Comparison of ENCODE assay signal across 8 mouse cellular contexts in genomic region chr19:59418024-59418423, GRCm38 (mm10). TPM values are rescaled to one million over a fixed set of nuclear protein-coding genes. Genes with fewer than 3 reads are reported as not detected.
DNase-seq lines count a peak whose midpoint lies in the region; ATAC-seq and TF ChIP-seq lines count a peak whose summit lies in the region.

No protein-coding gene starts in this region.

- DNase-seq in adrenal gland, adult (ENCODE audit: inconsistent age in 2 of 2, low spot score in 1 of 2) = peak; percentile 81 to 95
- peak; percentile 92 for DNase-seq in gastrocnemius, adult 18-20 months (ENCODE audit: low spot score)
- peak; percentile 91 to 95 for DNase-seq in left cerebral cortex, adult 2 months (ENCODE audit: extremely low spot score in 1 of 2, low spot score in 2 of 2)
- DNase-seq in mesoderm, embryonic 11.5 days (ENCODE audit: low read depth, low spot score) = peak; percentile 89
- DNase-seq in right cerebral cortex, postnatal 25 days = peak; percentile 88
- peak; percentile 80 for DNase-seq in yolk sac, embryonic 10.5 days (ENCODE audit: low spot score)

- H3K27me3 ChIP-seq in hindbrain, embryonic 16.5 days (replicated peaks; ENCODE audit: control insufficient read depth, insufficient read depth, low read length) = no peaks in the 10 kb centered on the region; the same call in none of the 2 replicates

- TF ChIP-seq CTCF in left cerebral cortex, adult 2 months (IDR thresholded peaks at IDR 0.05) = peak; percentile 88

- peak overlapping the region; percentile 24 for H3K4me3 ChIP-seq in hindbrain, embryonic 16.5 days (ENCODE audit: low read length)
- peak overlapping the region; percentile 27 for H3K4me3 ChIP-seq in left cerebral cortex, adult 2 months

- H3K4me1 ChIP-seq in hindbrain, embryonic 16.5 days (ENCODE audit: control insufficient read depth, insufficient read depth, low read depth, low read length) = peaks cover 2% of the 10 kb centered on the region; the same call in 1 of the 2 replicates

- H3K36me3 ChIP-seq in hindbrain, embryonic 16.5 days (ENCODE audit: control insufficient read depth, insufficient read depth, low read length) = no peaks in the 10 kb centered on the region

- intact Hi-C loops in left cerebral cortex, adult 2 months (cut with DNase I) = loop anchor here (1.0 to 10.0 kb wide), 4 partner anchors 726 to 999 kb away; no protein-coding TSS in a partner anchor

- H3K9ac ChIP-seq in hindbrain, embryonic 16.5 days (ENCODE audit: low read depth, low read length) = no peak overlapping the region

- H3K27ac ChIP-seq in hindbrain, embryonic 16.5 days (ENCODE audit: low read depth, low read length) = no peak overlapping the region
- H3K27ac ChIP-seq in left cerebral cortex, adult 2 months = no peak overlapping the region

- H3K4me2 ChIP-seq in hindbrain, embryonic 16.5 days (ENCODE audit: low read length) = peak overlapping the region; percentile 52

- WGBS in hindbrain, embryonic 16.5 days = 1% methylated on average over 15 of the region's 15 CpGs

- H3K9me3 ChIP-seq in hindbrain, embryonic 16.5 days (ENCODE audit: control insufficient read depth, low read length) = no peaks in the 10 kb centered on the region

- ATAC-seq in common myeloid progenitor, adult 5-6 weeks (replicated peaks; ENCODE audit: low read depth, poor library complexity, severe bottlenecking) = peak; percentile 98
- ATAC-seq in hindbrain, embryonic 16.5 days = peak; percentile 79

RNA-seq across cellular contexts. Expression of gene Emx2, which starts 40.1 kb away (rescaled TPM):
- not detected in 2 replicates for total RNA-seq in common myeloid progenitor, adult 5-6 weeks (2017)
- total RNA-seq in gastrocnemius, adult 18-20 months (2021) = 1 to 10 TPM; 1.1 to 1.3 TPM
- 0.95 TPM in 1 of 2 replicates, not detected in the other for polyA plus RNA-seq in hindbrain, embryonic 16.5 days (2015; fragmentation: Nextera tagmentation; extraction: Ambion mirVana)
- 10 to 100 TPM; 14.5 to 15.6 TPM for total RNA-seq in left cerebral cortex, adult 2 months (2021)

Comparison
In these comparisons a context has a peak if more than half of its experiments do, and no peak if none do; other contexts are left out.
1. RNA of gene Emx2, which starts 40.1 kb away (total RNA-seq): 14.5 to 15.6 TPM in left cerebral cortex, adult 2 months; 1.1 to 1.3 TPM in gastrocnemius, adult 18-20 months and not detected in common myeloid progenitor, adult 5-6 weeks; every median in the first group is over 4 times any median in the second.
2. Peak in every context shown above with its lines, with median percentiles within 50 percentile points of each other: DNase-seq.